Mouse (Mus musculus) G1E (cell line): ENCODE results near the gene Ccdc148. TPM values are rescaled to one million over a fixed set of nuclear protein-coding genes. Genes with fewer than 3 reads are reported as not detected.

Experiments used
- ATAC-seq: 2 replicates; pipeline ENCODE4 v1.8.0; 2016; ENCODE audit warnings: mild to moderate bottlenecking; ENCODE audit not compliant: insufficient number of reproducible peaks, poor library complexity, low FRiP score, severe bottlenecking; ENCODE audit errors: extremely low read depth
- DNase-seq: peaks from one replicate; pipeline ENCODE4 v3.0.0; 2012; ENCODE audit warnings: low spot score
- H3K27me3 ChIP-seq: 2 replicates; pipeline ENCODE4 v1.6.1; 2012; ENCODE audit warnings: mild to moderate bottlenecking, low read length, inconsistent platforms; ENCODE audit not compliant: insufficient read depth
- H3K36me3 ChIP-seq: replicated peaks from 2 replicates; pipeline ENCODE3; 2012; ENCODE audit warnings: mild to moderate bottlenecking, inconsistent platforms
- H3K4me1 ChIP-seq: 2 replicates; pipeline ENCODE4 v1.6.1; 2012; ENCODE audit warnings: low read depth, low read length, inconsistent platforms, mixed read lengths; ENCODE audit not compliant: insufficient read depth
- H3K4me3 ChIP-seq: 2 replicates; pipeline ENCODE4 v1.5.1; 2012; ENCODE audit warnings: low read depth, mild to moderate bottlenecking, inconsistent platforms, low read length, moderate library complexity, mixed read lengths
- H3K9me3 ChIP-seq: replicated peaks from 2 replicates; pipeline ENCODE4 v1.6.1; 2012; ENCODE audit warnings: inconsistent platforms
- CTCF ChIP-seq: IDR thresholded peaks from 2 replicates; pipeline ENCODE4 v1.5.1; 2012; ENCODE audit warnings: low read depth, low read length, inconsistent platforms, mixed read lengths
- GATA1 ChIP-seq: IDR thresholded peaks from 2 replicates; pipeline ENCODE4 v1.6.1; 2012; ENCODE audit warnings: borderline replicate concordance, low read length, inconsistent platforms, mixed read lengths
- GATA2 ChIP-seq: IDR thresholded peaks from 2 replicates; pipeline ENCODE4 v1.6.1; 2012; ENCODE audit warnings: low read depth, low read length, inconsistent platforms, borderline replicate concordance
- POLR2AphosphoS5 ChIP-seq: IDR thresholded peaks from 2 replicates; pipeline ENCODE4 v1.6.1; 2012; ENCODE audit warnings: low read depth, low read length, inconsistent platforms; ENCODE audit not compliant: insufficient replicate concordance
- TAL1 ChIP-seq: conservative IDR thresholded peaks from 2 replicates; pipeline ENCODE4 v1.6.1; 2012; ENCODE audit warnings: low read depth, low read length, inconsistent platforms, mixed read lengths
- polyA plus RNA-seq: library from polyadenylated mRNA; stranded (reverse); fragments of >175 nt; gene quantifications from 2 replicates; pipeline ENCODE4 v1.2.3, GENCODE M21; 2012
- total RNA-seq, 2 experiments: library from RNA; stranded (forward) in 1 of 2; stranded (reverse) in 1 of 2; fragments of 200-1000 nt in 1 of 2; fragments of >200 nt in 1 of 2; fragmentation: Nextera tagmentation in 1 of 2; gene quantifications; 2 replicates each; pipeline ENCODE4 v1.2.3; 2014 to 2017

The Ccdc148 gene
- total and polyA plus RNA-seq, 3 experiments, result 0.22 TPM; not detected in 2

GRCm38 (mm10) chr2:58786681-58787080, 373.8 kb downstream of the Ccdc148 start:
- no peak for DNase-seq
- no peak for ATAC-seq
- H3K4me3 ChIP-seq, result no peak overlapping the region
- H3K4me1 ChIP-seq, result no peaks in the 10 kb centered on the region
- H3K27me3 ChIP-seq, result no peaks in the 10 kb centered on the region
- TF ChIP-seq POLR2AphosphoS5 (no peak), GATA1 (no peak), TAL1 (no peak), GATA2 (no peak), CTCF (no peak)
- no peaks in the 10 kb centered on the region for H3K36me3 ChIP-seq
- peaks cover 41% of the 10 kb centered on the region for H3K9me3 ChIP-seq

GRCm38 (mm10) chr2:58786177-58786576, 374.3 kb downstream of the Ccdc148 start:
- no peak for ATAC-seq
- Histone ChIP-seq H3K27me3 (no peaks in the 10 kb centered on the region), H3K9me3 (peaks cover 41% of the 10 kb centered on the region)

DNA sequence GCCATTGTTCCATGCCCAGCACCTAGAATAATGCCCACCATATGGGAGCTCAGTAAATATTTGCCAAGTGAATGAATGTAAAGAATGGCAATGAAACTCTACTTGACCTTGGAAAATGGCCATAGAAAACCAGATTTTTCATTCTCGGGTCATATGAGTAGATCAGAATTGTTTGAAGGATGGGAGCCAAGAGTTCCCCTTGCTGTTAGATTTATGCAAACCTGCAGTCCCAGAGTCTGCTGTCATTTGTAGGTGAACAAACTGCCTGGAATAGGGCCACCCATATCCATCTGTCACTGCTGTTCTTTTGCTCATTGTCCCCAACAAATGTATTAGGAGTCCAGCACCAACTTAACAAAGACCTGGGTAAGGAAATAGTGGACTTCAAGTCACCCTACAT, 377.0 kb downstream of the Ccdc148 start:
- ATAC-seq (no peak), DNase-seq (no peak)
- TF ChIP-seq CTCF, result no peak
- TF ChIP-seq GATA1, result no peak
- TF ChIP-seq TAL1, result no peak
- TF ChIP-seq POLR2AphosphoS5, result no peak
- TF ChIP-seq GATA2, result no peak
- Histone ChIP-seq H3K9me3 (peaks cover 58% of the 10 kb centered on the region), H3K4me3 (no peak overlapping the region), H3K36me3 (no peaks in the 10 kb centered on the region), H3K4me1 (no peaks in the 10 kb centered on the region), H3K27me3 (no peaks in the 10 kb centered on the region)

More at GRCm38 (mm10) chr2:58786177-58786576, 374.3 kb downstream of the Ccdc148 start:
- no peak for DNase-seq
- H3K4me1 ChIP-seq, result no peaks in the 10 kb centered on the region
- no peak overlapping the region for H3K4me3 ChIP-seq
- TF ChIP-seq TAL1 (no peak), GATA2 (no peak), CTCF (no peak), GATA1 (no peak), POLR2AphosphoS5 (no peak)
- H3K36me3 ChIP-seq, result no peaks in the 10 kb centered on the region

GRCm38 (mm10) chr2:58778986-58779495, 381.4 kb downstream of the Ccdc148 start:
- H3K4me1 ChIP-seq, result no peaks in the 10 kb centered on the region
- no peaks in the 10 kb centered on the region for H3K36me3 ChIP-seq
- TF ChIP-seq GATA2 (no peak), GATA1 (no peak), TAL1 (no peak), CTCF (no peak), POLR2AphosphoS5 (no peak)
- H3K4me3 ChIP-seq, result no peak overlapping the region
- H3K27me3 ChIP-seq, result no peaks in the 10 kb centered on the region
- ATAC-seq (no peak), DNase-seq (no peak)
- H3K9me3 ChIP-seq, result peaks cover 41% of the 10 kb centered on the region

- Histone ChIP-seq H3K4me3 (no peak overlapping the region), H3K9me3 (peaks cover 35% of the 10 kb centered on the region), H3K4me1 (no peaks in the 10 kb centered on the region), H3K27me3 (no peaks in the 10 kb centered on the region), H3K36me3 (no peaks in the 10 kb centered on the region)
- DNase-seq (no peak), ATAC-seq (no peak)
- TF ChIP-seq TAL1 (no peak), GATA2 (no peak), POLR2AphosphoS5 (no peak), CTCF (no peak), GATA1 (no peak)
These were observed 386.6 kb downstream of the Ccdc148 start for GRCm38 (mm10) chr2:58773833-58774232.

Other genes starting within 250 kb of the Ccdc148 start
- 61.0 and 80.8 TPM in 2 replicates for gene Pkp4, start 167 bp upstream of the Ccdc148 start, total RNA-seq (2014; fragmentation: Nextera tagmentation)
- 28.2 and 29.1 TPM in 2 replicates for gene Pkp4, start 167 bp upstream of the Ccdc148 start, total RNA-seq (2017)
- gene Pkp4, start 167 bp upstream of the Ccdc148 start, polyA plus RNA-seq, result 58.7 and 80.5 TPM in 2 replicates